Mouse (Mus musculus): Measurements from ENCODE around the gene Nxpe5. TPM values are rescaled to one million over a fixed set of nuclear protein-coding genes. Genes with fewer than 3 reads are reported as not detected.
"Not testable (repeated sequence)": the region's sequence is repeated elsewhere in the genome, so short reads cannot be mapped to it uniquely, and the experiment has no call there.

Gene Nxpe5
- polyA plus RNA-seq, 1 experiment from 2014 or later = not detected

GRCm38 (mm10) chr5:138207253-138207652 lies 18.4 kb upstream of the Nxpe5 start:
- no peak for ATAC-seq (replicated peaks; ENCODE audit: low FRiP score, low TSS enrichment, low read depth)
- no peaks in the 10 kb centered on the region for H3K27me3 ChIP-seq (replicated peaks; ENCODE audit: control insufficient read depth, insufficient read depth, low read length)
- no peaks in the 10 kb centered on the region for H3K4me1 ChIP-seq (replicated peaks; ENCODE audit: control insufficient read depth, insufficient read depth, low read length)
- no peaks in the 10 kb centered on the region for H3K9me3 ChIP-seq (ENCODE audit: control insufficient read depth, low read length)
- no peak overlapping the region for H3K27ac ChIP-seq (ENCODE audit: low read depth)
- WGBS = 58% methylated on average over 1 of the region's 1 CpGs
- no peak overlapping the region for H3K9ac ChIP-seq (ENCODE audit: low read length)
- no peak for DNase-seq (ENCODE audit: low spot score)
- no peak overlapping the region for H3K4me3 ChIP-seq (ENCODE audit: low read depth, low read length)
- no peak overlapping the region for H3K4me2 ChIP-seq (ENCODE audit: low read length)
- no peaks in the 10 kb centered on the region for H3K36me3 ChIP-seq (ENCODE audit: control insufficient read depth, insufficient read depth, low read length)

GRCm38 (mm10) chr5:138207873-138208272 lies 17.8 kb upstream of the Nxpe5 start:
- no peak overlapping the region for H3K4me3 ChIP-seq (ENCODE audit: low read depth, low read length)
- H3K4me2 ChIP-seq (ENCODE audit: low read length) = no peak overlapping the region
- no peak overlapping the region for H3K9ac ChIP-seq (ENCODE audit: low read length)
- no peaks in the 10 kb centered on the region for H3K9me3 ChIP-seq (ENCODE audit: control insufficient read depth, low read length)
- no peaks in the 10 kb centered on the region for H3K27me3 ChIP-seq (replicated peaks; ENCODE audit: control insufficient read depth, insufficient read depth, low read length)
- DNase-seq (ENCODE audit: low spot score) = no peak
- ATAC-seq (replicated peaks; ENCODE audit: low FRiP score, low TSS enrichment, low read depth) = no peak
- no peaks in the 10 kb centered on the region for H3K36me3 ChIP-seq (ENCODE audit: control insufficient read depth, insufficient read depth, low read length)
- H3K4me1 ChIP-seq (replicated peaks; ENCODE audit: control insufficient read depth, insufficient read depth, low read length) = no peaks in the 10 kb centered on the region
- H3K27ac ChIP-seq (ENCODE audit: low read depth) = no peak overlapping the region
- WGBS = 78% methylated on average over 4 of the region's 4 CpGs

GRCm38 (mm10) chr5:138216632-138217031 lies 9.1 kb upstream of the Nxpe5 start:
- not testable (repeated sequence) for H3K27me3 ChIP-seq (replicated peaks; ENCODE audit: control insufficient read depth, insufficient read depth, low read length); ATAC-seq (replicated peaks; ENCODE audit: low FRiP score, low TSS enrichment, low read depth); DNase-seq (ENCODE audit: low spot score); H3K4me1 ChIP-seq (replicated peaks; ENCODE audit: control insufficient read depth, insufficient read depth, low read length); H3K9me3 ChIP-seq (ENCODE audit: control insufficient read depth, low read length); H3K27ac ChIP-seq (ENCODE audit: low read depth); H3K4me2 ChIP-seq (ENCODE audit: low read length); H3K36me3 ChIP-seq (ENCODE audit: control insufficient read depth, insufficient read depth, low read length); H3K9ac ChIP-seq (ENCODE audit: low read length); H3K4me3 ChIP-seq (ENCODE audit: low read depth, low read length)
- WGBS = 92% methylated on average over 13 of the region's 13 CpGs

- Histone ChIP-seq H3K27ac (ENCODE audit: low read depth) (no peak overlapping the region), H3K27me3 (replicated peaks; ENCODE audit: control insufficient read depth, insufficient read depth, low read length) (no peaks in the 10 kb centered on the region), H3K9ac (ENCODE audit: low read length) (no peak overlapping the region), H3K4me3 (ENCODE audit: low read depth, low read length) (no peak overlapping the region), H3K4me1 (replicated peaks; ENCODE audit: control insufficient read depth, insufficient read depth, low read length) (no peaks in the 10 kb centered on the region), H3K4me2 (ENCODE audit: low read length) (no peak overlapping the region), H3K9me3 (ENCODE audit: control insufficient read depth, low read length) (peaks cover 2% of the 10 kb centered on the region; the same call in 1 of the 2 replicates), H3K36me3 (ENCODE audit: control insufficient read depth, insufficient read depth, low read length) (no peaks in the 10 kb centered on the region)
- DNase-seq (ENCODE audit: low spot score) (no peak), ATAC-seq (replicated peaks; ENCODE audit: low FRiP score, low TSS enrichment, low read depth) (no peak)
- 52% methylated on average over 2 of the region's 2 CpGs for WGBS
Measured at GRCm38 (mm10) chr5:138219864-138220263, 5.8 kb upstream of the Nxpe5 start.

- no peak overlapping the region for H3K27ac ChIP-seq (ENCODE audit: low read depth)
- H3K9ac ChIP-seq (ENCODE audit: low read length) = no peak overlapping the region
- DNase-seq (ENCODE audit: low spot score) = peak; percentile 90
- H3K4me2 ChIP-seq (ENCODE audit: low read length) = no peak overlapping the region
- ATAC-seq (replicated peaks; ENCODE audit: low FRiP score, low TSS enrichment, low read depth) = no peak
- H3K36me3 ChIP-seq (ENCODE audit: control insufficient read depth, insufficient read depth, low read length) = no peaks in the 10 kb centered on the region
- H3K4me1 ChIP-seq (replicated peaks; ENCODE audit: control insufficient read depth, insufficient read depth, low read length) = no peaks in the 10 kb centered on the region
- no peaks in the 10 kb centered on the region for H3K9me3 ChIP-seq (ENCODE audit: control insufficient read depth, low read length)
- H3K4me3 ChIP-seq (ENCODE audit: low read depth, low read length) = no peak overlapping the region
- WGBS = 28% methylated on average over 4 of the region's 4 CpGs
- H3K27me3 ChIP-seq (replicated peaks; ENCODE audit: control insufficient read depth, insufficient read depth, low read length) = no peaks in the 10 kb centered on the region
Measured at GRCm38 (mm10) chr5:138222111-138222510, 3.6 kb upstream of the Nxpe5 start.

GRCm38 (mm10) chr5:138223287-138223686 lies 2.4 kb upstream of the Nxpe5 start:
- H3K4me1 ChIP-seq (replicated peaks; ENCODE audit: control insufficient read depth, insufficient read depth, low read length) = no peaks in the 10 kb centered on the region
- DNase-seq (ENCODE audit: low spot score) (no peak), ATAC-seq (replicated peaks; ENCODE audit: low FRiP score, low TSS enrichment, low read depth) (no peak)
- no peaks in the 10 kb centered on the region for H3K27me3 ChIP-seq (replicated peaks; ENCODE audit: control insufficient read depth, insufficient read depth, low read length)
- no peak overlapping the region for H3K27ac ChIP-seq (ENCODE audit: low read depth)
- no peak overlapping the region for H3K9ac ChIP-seq (ENCODE audit: low read length)
- H3K4me2 ChIP-seq (ENCODE audit: low read length) = no peak overlapping the region
- no peaks in the 10 kb centered on the region for H3K9me3 ChIP-seq (ENCODE audit: control insufficient read depth, low read length)
- 66% methylated on average over 3 of the region's 3 CpGs for WGBS
- no peaks in the 10 kb centered on the region for H3K36me3 ChIP-seq (ENCODE audit: control insufficient read depth, insufficient read depth, low read length)
- H3K4me3 ChIP-seq (ENCODE audit: low read depth, low read length) = no peak overlapping the region

GRCm38 (mm10) chr5:138226491-138226890 lies 793 bp downstream of the Nxpe5 start:
- H3K27me3 ChIP-seq (replicated peaks; ENCODE audit: control insufficient read depth, insufficient read depth, low read length) = no peaks in the 10 kb centered on the region
- DNase-seq (ENCODE audit: low spot score) (no peak), ATAC-seq (replicated peaks; ENCODE audit: low FRiP score, low TSS enrichment, low read depth) (no peak)
- H3K9ac ChIP-seq (ENCODE audit: low read length) = no peak overlapping the region
- H3K4me1 ChIP-seq (replicated peaks; ENCODE audit: control insufficient read depth, insufficient read depth, low read length) = no peaks in the 10 kb centered on the region
- no peak overlapping the region for H3K27ac ChIP-seq (ENCODE audit: low read depth)
- no peaks in the 10 kb centered on the region for H3K9me3 ChIP-seq (ENCODE audit: control insufficient read depth, low read length)
- WGBS = 79% methylated on average over 4 of the region's 4 CpGs
- no peaks in the 10 kb centered on the region for H3K36me3 ChIP-seq (ENCODE audit: control insufficient read depth, insufficient read depth, low read length)
- no peak overlapping the region for H3K4me3 ChIP-seq (ENCODE audit: low read depth, low read length)
- no peak overlapping the region for H3K4me2 ChIP-seq (ENCODE audit: low read length)

- DNase-seq (ENCODE audit: low spot score) = no peak
Measured at GRCm38 (mm10) chr5:138227367-138227766, 1.7 kb downstream of the Nxpe5 start.

GRCm38 (mm10) chr5:138228026-138228425 lies 2.3 kb downstream of the Nxpe5 start:
- H3K9me3 ChIP-seq (ENCODE audit: control insufficient read depth, low read length) = no peaks in the 10 kb centered on the region
- no peaks in the 10 kb centered on the region for H3K36me3 ChIP-seq (ENCODE audit: control insufficient read depth, insufficient read depth, low read length)
- H3K27ac ChIP-seq (ENCODE audit: low read depth) = no peak overlapping the region
- no peaks in the 10 kb centered on the region for H3K27me3 ChIP-seq (replicated peaks; ENCODE audit: control insufficient read depth, insufficient read depth, low read length)
- DNase-seq (ENCODE audit: low spot score) = no peak
- no peak for ATAC-seq (replicated peaks; ENCODE audit: low FRiP score, low TSS enrichment, low read depth)
- H3K9ac ChIP-seq (ENCODE audit: low read length) = no peak overlapping the region
- no peak overlapping the region for H3K4me2 ChIP-seq (ENCODE audit: low read length)
- no peak overlapping the region for H3K4me3 ChIP-seq (ENCODE audit: low read depth, low read length)
- H3K4me1 ChIP-seq (replicated peaks; ENCODE audit: control insufficient read depth, insufficient read depth, low read length) = no peaks in the 10 kb centered on the region
- 52% methylated on average over 3 of the region's 3 CpGs for WGBS

More at GRCm38 (mm10) chr5:138227367-138227766, 1.7 kb downstream of the Nxpe5 start:
- Histone ChIP-seq H3K4me1 (replicated peaks; ENCODE audit: control insufficient read depth, insufficient read depth, low read length) (no peaks in the 10 kb centered on the region), H3K27me3 (replicated peaks; ENCODE audit: control insufficient read depth, insufficient read depth, low read length) (no peaks in the 10 kb centered on the region), H3K27ac (ENCODE audit: low read depth) (no peak overlapping the region), H3K9me3 (ENCODE audit: control insufficient read depth, low read length) (no peaks in the 10 kb centered on the region), H3K9ac (ENCODE audit: low read length) (no peak overlapping the region), H3K4me3 (ENCODE audit: low read depth, low read length) (no peak overlapping the region), H3K4me2 (ENCODE audit: low read length) (no peak overlapping the region), H3K36me3 (ENCODE audit: control insufficient read depth, insufficient read depth, low read length) (no peaks in the 10 kb centered on the region)
- no peak for ATAC-seq (replicated peaks; ENCODE audit: low FRiP score, low TSS enrichment, low read depth)
- 65% methylated on average over 2 of the region's 2 CpGs for WGBS

All from intestine, embryonic 14.5 days (tissue).